Mouse (Mus musculus) fibroblast of lung, adult 2 months (primary cell): ENCODE measurements around the gene Chd9.

Experiments used
- DNase-seq: peaks from one replicate; pipeline ENCODE4 v3.0.0-alpha.2; 2011; ENCODE audit warnings: low read depth

Gene Chd9

GRCm38 (mm10) chr8:91082428-91082827 lies 254.3 kb downstream of the Chd9 start:
- DNase-seq, result no peak

- no peak for DNase-seq
These were observed 260.3 kb downstream of the Chd9 start for GRCm38 (mm10) chr8:91088452-91088851.

GRCm38 (mm10) chr8:91089601-91090000 lies 261.4 kb downstream of the Chd9 start:
- DNase-seq, result no peak

GRCm38 (mm10) chr8:91094135-91094534 lies 266.0 kb downstream of the Chd9 start:
- no peak for DNase-seq

- no peak for DNase-seq
These were observed 270.0 kb downstream of the Chd9 start for GRCm38 (mm10) chr8:91098106-91098505.
